Mouse (Mus musculus) ES-E14 (cell line): Measurements from ENCODE around the gene Xrra1. TPM values are rescaled to one million over a fixed set of nuclear protein-coding genes. Genes with fewer than 3 reads are reported as not detected.

ENCODE experiments used
- DNase-seq: peaks from one replicate; pipeline ENCODE4 v3.0.0-alpha.2; 2013; ENCODE audit warnings: low read depth, low spot score
- H3K27ac ChIP-seq: 2 replicates; pipeline ENCODE4 v1.5.1; 2012; ENCODE audit warnings: low read depth, mild to moderate bottlenecking, low read length, moderate library complexity, mixed read lengths; ENCODE audit not compliant: poor library complexity, insufficient read depth, severe bottlenecking
- H3K36me3 ChIP-seq: 2 replicates; pipeline ENCODE4 v1.6.1; 2012; ENCODE audit warnings: mild to moderate bottlenecking, low read length, moderate library complexity, mixed read lengths; ENCODE audit not compliant: control insufficient read depth, poor library complexity, insufficient read depth, severe bottlenecking
- H3K4me1 ChIP-seq, 2 experiments: fragments of 150-350 bp in 1 of 2; sonication (generic) in 1 of 2; 2 replicates each; pipeline ENCODE4 v1.6.1; 2012; ENCODE audit warnings: low read length in 2 of 2, mild to moderate bottlenecking in 1 of 2, mixed read lengths in 1 of 2; ENCODE audit not compliant: control insufficient read depth in 2 of 2, insufficient read depth in 2 of 2, poor library complexity in 1 of 2
- H3K4me3 ChIP-seq, 2 experiments: fragments of 150-350 bp in 1 of 2; sonication (generic) in 1 of 2; 2 replicates each; pipeline ENCODE4 v1.5.1; 2012; ENCODE audit warnings: low read length in 2 of 2, low read depth in 1 of 2, mild to moderate bottlenecking in 1 of 2, mixed read lengths in 1 of 2; ENCODE audit not compliant: insufficient read depth in 1 of 2, poor library complexity in 1 of 2, severe bottlenecking in 1 of 2
- H3K9ac ChIP-seq: 2 replicates; pipeline ENCODE4 v1.6.1; 2012; ENCODE audit warnings: low read depth, mild to moderate bottlenecking, low read length, mixed read lengths; ENCODE audit not compliant: poor library complexity, insufficient read depth, severe bottlenecking
- H3K9me3 ChIP-seq: fragments of 150-350 bp; sonication (generic); 2 replicates; pipeline ENCODE4 v1.6.1; 2012; ENCODE audit warnings: low read depth, mild to moderate bottlenecking, low read length; ENCODE audit not compliant: control insufficient read depth, insufficient read depth
- CHD2 ChIP-seq: IDR thresholded peaks from 2 replicates; pipeline ENCODE4 v1.6.1; 2014; ENCODE audit warnings: mild to moderate bottlenecking, low read depth, low read length, inconsistent platforms
- HCFC1 ChIP-seq: IDR thresholded peaks from 2 replicates; pipeline ENCODE4 v1.6.1; 2012; ENCODE audit warnings: low read length, inconsistent platforms, borderline replicate concordance; ENCODE audit not compliant: insufficient read depth
- MAFK ChIP-seq: IDR thresholded peaks from 2 replicates; pipeline ENCODE4 v1.6.1; 2014; ENCODE audit warnings: mild to moderate bottlenecking, low read depth, low read length, inconsistent platforms; ENCODE audit not compliant: insufficient read depth
- ZC3H11A ChIP-seq: IDR thresholded peaks from 2 replicates; pipeline ENCODE4 v1.6.1; 2012; ENCODE audit warnings: low read depth, mild to moderate bottlenecking, inconsistent platforms, low read length, borderline replicate concordance
- ZNF384 ChIP-seq: IDR thresholded peaks from 2 replicates; pipeline ENCODE4 v1.6.1; 2012; ENCODE audit warnings: low read depth, low read length, inconsistent platforms
- in situ Hi-C, 2 experiments: fragments of 600-800 bp; cut with MboI; formaldehyde crosslinking; loops; one replicate each; pipeline ENCODE4 v1.15.1; 2025; ENCODE audit warnings: low sequenced_read_pairs in 2 of 2, inconsistent platforms in 1 of 2; ENCODE audit not compliant: unreplicated experiment in 2 of 2
- total RNA-seq: library from RNA; depleted of rRNA; stranded (reverse); fragments of 300-350 nt; gene quantifications from 2 replicates; pipeline ENCODE4 v1.2.3, GENCODE M21; 2012

Gene Xrra1
- total RNA-seq, 1 experiment, result 0.40 TPM

DNA sequence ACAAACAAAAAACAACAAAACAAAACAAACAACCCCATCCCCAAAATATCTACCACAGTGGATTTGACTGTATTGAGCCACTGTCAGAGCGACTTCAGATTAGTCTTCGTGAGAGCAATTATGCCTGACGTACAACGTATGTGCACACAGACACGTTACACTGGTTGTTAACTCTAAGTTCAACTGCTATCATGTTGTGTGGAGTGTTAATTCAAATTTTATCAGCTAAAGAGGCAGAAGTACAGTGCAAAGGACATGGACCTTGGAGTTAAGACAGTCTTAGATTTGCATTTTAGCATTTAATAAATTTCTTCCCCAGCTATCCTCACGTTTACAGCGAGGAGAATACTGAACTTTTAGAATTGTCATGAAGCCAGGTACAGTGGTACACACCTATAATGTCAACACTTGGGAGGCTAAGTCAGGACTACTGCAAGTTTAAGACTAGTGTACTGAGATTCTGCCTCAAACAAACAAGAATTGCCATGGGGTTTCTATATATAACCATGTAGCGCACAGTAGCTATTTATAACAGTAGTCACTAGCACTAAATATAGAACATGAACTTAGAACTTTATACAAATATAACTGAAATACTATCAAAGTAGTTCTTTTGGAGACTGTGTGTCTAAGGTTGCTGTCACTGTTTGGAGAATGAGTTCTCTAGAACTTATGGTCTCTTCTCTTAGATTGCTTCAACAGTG is 13.2 kb upstream of the Xrra1 start:
- TF ChIP-seq ZC3H11A (no peak), HCFC1 (no peak), ZNF384 (no peak), CHD2 (no peak), MAFK (no peak)
- H3K36me3 ChIP-seq, result peaks cover 32% of the 10 kb centered on the region
- DNase-seq, result no peak
- in situ Hi-C loops, result no loop called here
- H3K9me3 ChIP-seq, result no peaks in the 10 kb centered on the region
- no peak overlapping the region for H3K27ac ChIP-seq
- H3K9ac ChIP-seq, result no peak overlapping the region
- H3K4me1 ChIP-seq, result no peaks in the 10 kb centered on the region
- no peak overlapping the region for H3K4me3 ChIP-seq

DNA sequence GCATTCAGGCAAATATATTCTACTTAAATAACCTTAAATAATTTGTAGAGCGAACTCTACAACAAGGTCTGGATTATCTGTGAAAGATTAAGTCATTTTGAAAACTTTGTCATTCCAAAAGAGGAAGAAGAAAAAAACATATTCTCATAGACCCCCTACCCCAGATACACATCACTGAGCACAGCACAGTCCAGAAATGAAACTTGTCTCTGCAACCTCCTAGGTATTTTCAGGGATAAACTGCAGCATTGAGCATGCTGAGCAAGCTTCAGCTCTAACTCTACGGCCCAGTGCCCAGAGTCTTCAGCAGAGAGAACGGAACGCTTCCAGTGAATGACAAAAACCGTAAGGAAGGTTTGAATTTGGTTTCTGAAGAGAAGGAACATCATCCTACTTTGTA is 8.4 kb upstream of the Xrra1 start:
- Histone ChIP-seq H3K9me3 (no peaks in the 10 kb centered on the region), H3K4me1 (0 out of 4 replicates have a peak, but pooled peaks cover 0 to 3% of the 10 kb centered on the region in 2 experiments), H3K4me3 (no peak overlapping the region), H3K27ac (no peak overlapping the region), H3K36me3 (peaks cover 24% of the 10 kb centered on the region), H3K9ac (no peak overlapping the region)
- TF ChIP-seq HCFC1, result no peak
- no peak for TF ChIP-seq ZNF384
- TF ChIP-seq CHD2, result no peak
- TF ChIP-seq MAFK, result no peak
- no peak for TF ChIP-seq ZC3H11A
- no peak for DNase-seq
- in situ Hi-C loops, result no loop called here

DNA sequence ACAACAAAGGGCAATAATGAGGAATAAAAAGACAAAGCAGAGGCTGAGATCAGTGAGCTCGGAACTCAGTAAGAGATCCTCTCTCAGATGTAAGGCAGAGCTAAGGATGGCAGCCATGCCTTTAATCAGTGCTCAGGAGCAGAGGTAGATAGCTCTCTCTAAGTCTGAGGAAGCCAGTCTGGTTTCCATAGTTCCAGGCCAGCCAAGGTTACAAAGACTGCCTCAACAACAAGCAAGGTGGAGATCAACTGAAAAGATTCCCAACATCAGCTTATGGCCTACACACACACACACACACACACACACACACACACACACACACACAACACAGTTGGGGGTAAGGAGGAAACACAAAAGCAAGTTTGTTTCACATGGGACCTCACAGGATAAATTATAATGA is 7.8 kb upstream of the Xrra1 start:
- in situ Hi-C loops, result no loop called here
- no peak for DNase-seq
- Histone ChIP-seq H3K4me3 (no peak overlapping the region), H3K4me1 (0 out of 4 replicates have a peak, but pooled peaks cover 0 to 3% of the 10 kb centered on the region in 2 experiments), H3K36me3 (peaks cover 24% of the 10 kb centered on the region), H3K9ac (no peak overlapping the region), H3K27ac (no peak overlapping the region), H3K9me3 (no peaks in the 10 kb centered on the region)
- TF ChIP-seq ZC3H11A, result no peak
- no peak for TF ChIP-seq HCFC1
- TF ChIP-seq CHD2, result no peak
- no peak for TF ChIP-seq MAFK
- no peak for TF ChIP-seq ZNF384

DNA sequence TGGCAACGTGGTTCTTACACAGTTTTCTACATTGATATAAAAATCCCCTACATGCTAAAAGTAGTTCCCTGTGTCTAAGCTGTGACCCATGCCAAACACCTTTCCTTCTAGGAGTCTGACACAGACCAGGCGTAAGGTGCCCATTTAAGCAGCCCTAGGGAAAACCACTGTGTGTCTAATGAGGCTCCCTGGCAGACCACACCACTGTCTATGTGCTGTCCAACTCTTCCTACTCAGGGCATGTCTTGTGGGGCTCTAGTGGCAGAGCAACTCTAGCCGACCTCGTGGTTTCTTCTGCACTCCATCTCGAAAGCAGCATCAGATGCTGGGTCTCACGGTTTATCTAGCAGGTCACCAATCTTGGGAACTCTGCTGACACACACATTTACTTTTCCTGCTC is 7.3 kb upstream of the Xrra1 start:
- H3K27ac ChIP-seq, result no peak overlapping the region
- no peak overlapping the region for H3K9ac ChIP-seq
- H3K36me3 ChIP-seq, result peaks cover 23% of the 10 kb centered on the region
- 0 out of 4 replicates have a peak, but pooled peaks cover 0 to 3% of the 10 kb centered on the region in 2 experiments for H3K4me1 ChIP-seq
- no peaks in the 10 kb centered on the region for H3K9me3 ChIP-seq
- DNase-seq, result no peak
- no peak for TF ChIP-seq ZNF384
- no peak for TF ChIP-seq HCFC1
- TF ChIP-seq ZC3H11A, result no peak
- no peak overlapping the region for H3K4me3 ChIP-seq
- in situ Hi-C loops, result no loop called here

DNA sequence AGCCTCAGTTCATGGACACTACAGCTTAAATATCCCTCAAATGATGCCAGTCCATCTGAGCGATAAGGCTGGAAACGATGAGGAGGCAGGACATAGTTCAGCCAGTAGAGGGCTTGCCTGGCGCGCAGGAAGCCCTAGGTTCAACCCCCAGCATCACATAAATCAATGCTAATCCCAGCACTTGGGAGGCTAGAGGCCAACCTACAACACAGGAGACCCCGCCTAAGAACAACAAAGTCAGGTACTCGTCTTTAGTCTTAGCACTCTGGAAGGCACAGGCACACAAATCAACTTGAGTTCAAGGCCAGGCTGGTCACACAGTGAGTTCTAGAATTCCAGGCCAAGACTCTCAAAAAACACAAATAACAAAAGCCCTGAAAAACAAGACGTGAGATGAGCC is 5.6 kb upstream of the Xrra1 start:
- H3K4me3 ChIP-seq, result no peak overlapping the region
- in situ Hi-C loops, result no loop called here
- peaks cover 16% of the 10 kb centered on the region for H3K36me3 ChIP-seq
- H3K4me1 ChIP-seq, result peaks cover 0 to 8% of the 10 kb centered on the region in 2 experiments; a peak in 1 of 4 replicates
- peak; percentile 30 for DNase-seq
- H3K9ac ChIP-seq, result no peak overlapping the region
- no peaks in the 10 kb centered on the region for H3K9me3 ChIP-seq
- no peak overlapping the region for H3K27ac ChIP-seq
- no peak for TF ChIP-seq CHD2
- no peak for TF ChIP-seq ZC3H11A
- no peak for TF ChIP-seq MAFK
